ENCODE assay signal across 9 mouse cellular contexts in the genomic region with DNA sequence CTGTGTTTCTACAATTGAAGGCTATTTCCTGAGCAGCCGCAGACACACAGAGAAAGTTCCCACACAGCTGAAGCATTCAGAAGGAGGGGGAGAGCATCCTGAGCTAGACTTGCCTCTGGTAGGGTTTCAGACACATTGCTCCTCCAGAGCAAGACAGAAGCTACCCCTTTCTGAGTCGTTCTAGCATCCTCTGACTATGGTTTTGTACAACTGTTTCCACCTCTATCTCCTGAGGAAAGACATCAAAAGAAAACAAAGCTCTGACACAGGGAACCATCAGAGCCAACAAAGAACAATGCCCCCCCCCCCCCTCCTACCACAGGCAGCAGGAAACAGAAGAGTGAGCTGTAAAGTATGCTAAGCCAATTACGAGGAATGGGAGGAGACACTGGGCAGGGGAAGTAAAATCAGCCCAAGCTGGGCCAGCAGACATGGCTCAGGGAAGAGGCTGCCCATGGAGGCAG.
DNase-seq lines count a peak whose midpoint lies in the region; ATAC-seq and TF ChIP-seq lines count a peak whose summit lies in the region.
"Had no signal": no experiment of that assay in that cellular context is flagged by ENCODE, and none has a peak within 500 bp of the region (broad histone marks: within the 10 kb centered on the region; RNA-seq: fewer than 3 reads in every experiment).

No protein-coding gene starts in this region.

- H3K4me3 ChIP-seq in kidney, adult 2 months (ENCODE audit: insufficient read depth, low read depth, low read length) = no peak overlapping the region
- H3K4me3 ChIP-seq in liver, embryonic 12.5 days = no peak overlapping the region
- H3K4me3 ChIP-seq: liver, embryonic 15.5 days had no signal

- H3K4me1 ChIP-seq in kidney, adult 2 months (ENCODE audit: control insufficient read depth, insufficient read depth, low read length) = peaks cover 5% of the 10 kb centered on the region; the same call in 1 of the 2 replicates
- H3K4me1 ChIP-seq in liver, embryonic 12.5 days = peaks cover 3% of the 10 kb centered on the region; the same call in 1 of the 2 replicates
- H3K4me1 ChIP-seq: liver, embryonic 15.5 days had no signal

- TF ChIP-seq CTCF in kidney, adult 2 months (conservative IDR thresholded peaks at IDR 0.05; ENCODE audit: insufficient read depth, insufficient read length, low read depth, low read length) = no peak

- no peak for TF ChIP-seq POLR2A in kidney, adult 2 months (IDR thresholded peaks at IDR 0.05; ENCODE audit: low read depth, low read length)

- H3K27ac ChIP-seq in kidney, adult 2 months (ENCODE audit: insufficient read depth, low read depth, low read length) = no peak overlapping the region
- no peak overlapping the region for H3K27ac ChIP-seq in liver, embryonic 12.5 days
- H3K27ac ChIP-seq: liver, embryonic 15.5 days had no signal

- H3K9ac ChIP-seq in liver, embryonic 12.5 days = no peak overlapping the region
- H3K9ac ChIP-seq: liver, embryonic 15.5 days had no signal

- H3K27me3 ChIP-seq in kidney, adult 2 months (replicated peaks; ENCODE audit: control insufficient read depth, insufficient read depth, low read length) = no peaks in the 10 kb centered on the region
- H3K27me3 ChIP-seq in liver, embryonic 12.5 days (replicated peaks) = no peaks in the 10 kb centered on the region
- H3K27me3 ChIP-seq: liver, embryonic 15.5 days had no signal

- no peaks in the 10 kb centered on the region for H3K36me3 ChIP-seq in kidney, adult 2 months (ENCODE audit: control insufficient read depth, insufficient read depth, low read length)
- H3K36me3 ChIP-seq in liver, embryonic 12.5 days = no peaks in the 10 kb centered on the region
- H3K36me3 ChIP-seq: liver, embryonic 15.5 days had no signal

- H3K4me2 ChIP-seq in liver, embryonic 12.5 days = no peak overlapping the region
- H3K4me2 ChIP-seq: liver, embryonic 15.5 days had no signal

- no peak for ATAC-seq in liver, embryonic 12.5 days

- DNase-seq in kidney, adult 2 months = peak; percentile 43
- no peak for DNase-seq in kidney, adult 8-10 months
- peak; percentile 37 to 44 for DNase-seq in CD8-positive naive resting alpha-beta T cell, adult 2 months (ENCODE audit: low read depth in 2 of 2, low spot score in 2 of 2)
- peak; percentile 49 for DNase-seq in heart, adult 8-10 months (ENCODE audit: low spot score)
- peak; percentile 36 for DNase-seq in lung, postnatal 36 days
- no peak for DNase-seq in cerebellum, postnatal 14 days
- no peak for DNase-seq in testis, postnatal 14 days (ENCODE audit: low spot score)

- 41% methylated on average over 3 of the region's 3 CpGs for WGBS in kidney, adult 2 months
- 17% methylated on average over 3 of the region's 3 CpGs for WGBS in liver, embryonic 12.5 days (ENCODE audit: insufficient replicate concordance)

- H3K9me3 ChIP-seq in liver, embryonic 12.5 days (replicated peaks) = no peaks in the 10 kb centered on the region
- H3K9me3 ChIP-seq: liver, embryonic 15.5 days had no signal

Comparison
In these comparisons a context has a peak if more than half of its experiments do, and no peak if none do; other contexts are left out.
1. DNase-seq: peak in kidney, adult 2 months (single experiment), CD8-positive naive resting alpha-beta T cell, adult 2 months (2 of 2), heart, adult 8-10 months (single experiment) and lung, postnatal 36 days (single experiment); none in kidney, adult 8-10 months (0 of 2), cerebellum, postnatal 14 days (0 of 2) and testis, postnatal 14 days (single experiment).